Mouse (Mus musculus): Measurements from ENCODE around the gene Fam69b.
A peak's percentile ranks its signal among the peaks of the same experiment; 100 is the strongest.
"Not testable (repeated sequence)": the region's sequence is repeated elsewhere in the genome, so short reads cannot be mapped to it uniquely, and the experiment has no call there.

Gene Fam69b

DNA sequence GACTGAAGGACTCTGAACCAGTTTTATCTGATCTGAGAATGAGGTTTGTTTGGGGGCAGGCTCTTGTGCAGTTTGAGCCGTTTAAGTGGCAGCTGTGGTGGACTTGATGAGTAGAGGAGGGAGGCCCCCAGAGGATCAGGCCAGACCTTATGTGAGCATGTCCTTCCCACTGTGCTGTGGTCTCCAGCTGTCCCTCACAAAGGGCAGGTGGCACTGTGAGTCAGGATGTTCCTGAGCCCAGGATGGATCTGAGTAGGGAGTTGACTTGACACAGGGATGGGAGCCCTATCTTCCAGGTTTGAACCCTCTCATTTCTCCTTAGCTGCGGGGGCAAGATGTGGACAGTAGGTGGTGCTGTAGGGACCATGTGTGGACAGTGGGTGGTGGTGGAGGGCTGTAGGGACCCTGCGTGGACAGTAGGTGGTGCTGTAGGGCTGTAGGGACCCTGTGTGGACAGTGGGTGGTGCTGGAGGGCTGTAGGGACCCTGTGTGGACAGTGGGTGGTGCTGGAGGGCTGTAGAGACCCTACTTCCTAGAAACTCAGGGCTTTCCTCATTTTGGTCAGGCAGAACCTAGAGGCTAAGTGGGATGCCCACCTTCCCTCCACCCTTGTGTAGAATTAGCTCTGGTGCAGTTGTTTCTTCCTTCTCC is 18.5 kb downstream of the Fam69b start:
- no peaks in the 10 kb centered on the region for H3K27me3 ChIP-seq (ENCODE audit: control insufficient read depth, insufficient read depth, low read length, poor library complexity, severe bottlenecking)
- peak; percentile 96 for DNase-seq (ENCODE audit: low read depth, low spot score)
- no peaks in the 10 kb centered on the region for H3K36me3 ChIP-seq (ENCODE audit: control insufficient read depth, insufficient read depth, low read length, poor library complexity, severe bottlenecking)

DNA sequence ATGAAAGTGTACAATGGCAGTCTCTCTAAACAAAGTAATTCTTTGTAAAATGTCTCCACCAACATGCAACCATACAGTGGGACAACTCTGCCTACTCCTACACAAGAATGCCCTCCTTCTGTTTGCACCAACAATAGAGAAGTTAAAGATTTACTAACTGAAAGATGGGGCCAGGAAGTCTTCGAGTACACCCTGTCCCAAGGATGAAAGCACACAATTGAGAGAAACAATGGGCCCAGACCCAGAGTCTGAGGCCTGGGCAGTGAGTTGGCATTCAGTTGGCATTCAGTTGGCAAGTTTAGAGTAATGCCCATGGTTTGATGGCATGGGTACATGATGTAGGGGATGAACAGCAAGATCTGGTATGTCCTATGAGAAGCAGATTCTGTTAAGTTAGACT is 26.4 kb downstream of the Fam69b start:
- no peak for DNase-seq (ENCODE audit: low read depth, low spot score)
- no peaks in the 10 kb centered on the region for H3K36me3 ChIP-seq (ENCODE audit: control insufficient read depth, insufficient read depth, low read length, poor library complexity, severe bottlenecking)
- no peaks in the 10 kb centered on the region for H3K27me3 ChIP-seq (ENCODE audit: control insufficient read depth, insufficient read depth, low read length, poor library complexity, severe bottlenecking)

DNA sequence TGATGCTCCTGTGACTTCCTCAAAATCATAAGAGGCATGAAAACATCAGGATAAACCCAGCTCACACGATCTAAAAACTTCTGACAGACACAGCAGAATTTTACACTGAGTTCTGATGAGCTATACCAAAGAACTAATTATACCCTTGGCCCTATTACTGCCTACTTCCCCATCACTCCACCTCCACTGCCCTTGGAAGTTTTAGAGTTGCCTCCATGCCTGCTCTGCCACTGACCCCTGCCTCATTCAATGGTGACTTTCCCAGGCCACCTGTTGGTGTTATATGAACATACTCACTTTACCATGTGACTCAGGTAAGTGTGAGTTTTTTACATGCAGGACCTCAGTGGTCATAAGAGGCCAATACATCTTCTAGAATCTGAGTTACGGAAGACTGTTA is 29.2 kb downstream of the Fam69b start:
- Histone ChIP-seq H3K36me3 (ENCODE audit: control insufficient read depth, insufficient read depth, low read length, poor library complexity, severe bottlenecking) (no peaks in the 10 kb centered on the region), H3K27me3 (ENCODE audit: control insufficient read depth, insufficient read depth, low read length, poor library complexity, severe bottlenecking) (no peaks in the 10 kb centered on the region)
- no peak for DNase-seq (ENCODE audit: low read depth, low spot score)

DNA sequence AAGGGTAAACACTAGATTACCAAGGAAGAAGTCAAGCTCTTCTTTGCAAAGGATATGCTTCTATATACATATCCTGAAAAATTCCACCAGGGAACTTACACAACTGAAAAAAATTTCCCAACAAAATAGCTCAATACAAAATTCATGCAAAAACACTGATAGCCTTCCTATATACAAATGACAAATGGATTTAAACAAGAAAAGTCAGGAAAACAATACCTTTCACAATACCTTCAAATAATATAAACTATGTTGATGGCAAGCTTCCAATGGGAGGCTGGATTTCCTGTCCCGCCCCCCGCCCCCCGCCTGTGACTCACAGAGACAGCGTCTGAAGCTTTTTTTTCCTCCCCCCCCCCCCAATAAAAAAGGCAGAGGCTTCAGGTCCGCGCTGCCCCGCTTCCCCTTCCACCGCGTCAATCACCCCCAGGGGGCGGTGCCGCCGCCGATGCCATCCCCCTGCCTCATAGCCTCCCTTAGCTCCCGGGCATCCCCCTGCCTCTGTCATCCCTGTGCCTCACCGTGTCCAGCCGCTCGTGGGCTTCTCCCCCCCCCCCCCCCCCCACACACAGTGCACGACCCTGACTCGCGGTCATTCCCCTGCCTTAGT is 33.0 kb downstream of the Fam69b start:
- DNase-seq (ENCODE audit: low read depth, low spot score), result peak; percentile 39
- no peaks in the 10 kb centered on the region for H3K36me3 ChIP-seq (ENCODE audit: control insufficient read depth, insufficient read depth, low read length, poor library complexity, severe bottlenecking)
- no peaks in the 10 kb centered on the region for H3K27me3 ChIP-seq (ENCODE audit: control insufficient read depth, insufficient read depth, low read length, poor library complexity, severe bottlenecking)

- Histone ChIP-seq H3K27me3 (ENCODE audit: control insufficient read depth, insufficient read depth, low read length, poor library complexity, severe bottlenecking) (no peaks in the 10 kb centered on the region), H3K36me3 (ENCODE audit: control insufficient read depth, insufficient read depth, low read length, poor library complexity, severe bottlenecking) (no peaks in the 10 kb centered on the region)
- no peak for DNase-seq (ENCODE audit: low read depth, low spot score)
These were observed 33.7 kb downstream of the Fam69b start for GRCm38 (mm10) chr2:26661768-26662508.

GRCm38 (mm10) chr2:26662509-26662882 is 34.2 kb downstream of the Fam69b start:
- Histone ChIP-seq H3K36me3 (ENCODE audit: control insufficient read depth, insufficient read depth, low read length, poor library complexity, severe bottlenecking) (no peaks in the 10 kb centered on the region), H3K27me3 (ENCODE audit: control insufficient read depth, insufficient read depth, low read length, poor library complexity, severe bottlenecking) (no peaks in the 10 kb centered on the region)
- no peak for DNase-seq (ENCODE audit: low read depth, low spot score)

- no peaks in the 10 kb centered on the region for H3K36me3 ChIP-seq (ENCODE audit: control insufficient read depth, insufficient read depth, low read length, poor library complexity, severe bottlenecking)
- DNase-seq (ENCODE audit: low read depth, low spot score), result no peak
- no peaks in the 10 kb centered on the region for H3K27me3 ChIP-seq (ENCODE audit: control insufficient read depth, insufficient read depth, low read length, poor library complexity, severe bottlenecking)
These were observed 34.9 kb downstream of the Fam69b start for GRCm38 (mm10) chr2:26663112-26663511.

DNA sequence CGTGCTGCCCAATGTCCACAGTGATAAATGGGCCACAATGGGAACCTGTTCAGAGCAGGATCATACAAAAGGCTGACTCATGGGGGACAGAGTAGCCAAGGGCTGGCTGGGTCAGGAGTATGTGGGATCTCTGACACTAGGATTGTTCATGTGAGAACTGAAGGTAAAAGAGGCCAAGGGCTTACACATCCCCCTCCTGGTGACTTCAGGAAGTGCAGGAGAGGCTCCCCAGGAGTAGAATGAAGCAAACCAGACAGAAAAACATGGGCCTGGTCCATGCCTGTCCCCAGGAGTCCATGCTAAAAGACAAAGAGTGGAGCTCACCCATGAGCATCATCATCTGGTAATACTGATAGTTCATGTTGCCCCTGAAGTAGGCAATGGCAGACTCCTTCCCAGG is 35.3 kb downstream of the Fam69b start:
- not testable (repeated sequence) for H3K27me3 ChIP-seq (ENCODE audit: control insufficient read depth, insufficient read depth, low read length, poor library complexity, severe bottlenecking); H3K36me3 ChIP-seq (ENCODE audit: control insufficient read depth, insufficient read depth, low read length, poor library complexity, severe bottlenecking)
- DNase-seq (ENCODE audit: low read depth, low spot score), result peak; percentile 56

- H3K27me3 ChIP-seq (ENCODE audit: control insufficient read depth, insufficient read depth, low read length, poor library complexity, severe bottlenecking), result no peaks in the 10 kb centered on the region
- no peak for DNase-seq (ENCODE audit: low read depth, low spot score)
- H3K36me3 ChIP-seq (ENCODE audit: control insufficient read depth, insufficient read depth, low read length, poor library complexity, severe bottlenecking), result no peaks in the 10 kb centered on the region
These were observed 40.5 kb downstream of the Fam69b start for GRCm38 (mm10) chr2:26668746-26669145.

- no peak for DNase-seq (ENCODE audit: low read depth, low spot score)
- no peaks in the 10 kb centered on the region for H3K36me3 ChIP-seq (ENCODE audit: control insufficient read depth, insufficient read depth, low read length, poor library complexity, severe bottlenecking)
These were observed 42.9 kb downstream of the Fam69b start, which contains the start of gene Lcn4 for GRCm38 (mm10) chr2:26671182-26671581. TSS of gene Lcn4 (minus strand) at chr2:26671282.

More at GRCm38 (mm10) chr2:26671182-26671581, 42.9 kb downstream of the Fam69b start, which contains the start of gene Lcn4:
- no peaks in the 10 kb centered on the region for H3K27me3 ChIP-seq (ENCODE audit: control insufficient read depth, insufficient read depth, low read length, poor library complexity, severe bottlenecking)
